Mouse (Mus musculus) kidney, postnatal 0 days (tissue): ENCODE measurements at regions not wholly inside any gene's neighbourhood (a gene's known extent, or its start where the extent isn't known, plus 50 kb on each side); places are given as distances from the start of the nearest gene placed in this dataset.

Source experiments
- ATAC-seq: fragments of 200-750 bp; cut with Nextera tagmentation; replicated peaks from 2 replicates; pipeline ENCODE4 v1.8.0; 2017; ENCODE audit warnings: low read depth, moderate number of reproducible peaks, moderate TSS enrichment, moderate library complexity; ENCODE audit not compliant: low FRiP score
- DNase-seq: peaks from one replicate; pipeline ENCODE4 v3.0.0-alpha.2; 2016; ENCODE audit warnings: low spot score
- H3K27ac ChIP-seq: fragments of 300-500 bp; sonication (generic); 2 replicates; pipeline ENCODE4 v1.5.1; 2014; ENCODE audit warnings: mild to moderate bottlenecking
- H3K27me3 ChIP-seq: fragments of 300-500 bp; sonication (generic); 2 replicates; pipeline ENCODE4 v1.6.1; 2014; ENCODE audit warnings: low read length, mixed read lengths; ENCODE audit not compliant: insufficient read depth
- H3K36me3 ChIP-seq: fragments of 300-500 bp; sonication (generic); 2 replicates; pipeline ENCODE4 v1.6.1; 2014; ENCODE audit warnings: low read length, mixed read lengths; ENCODE audit not compliant: insufficient read depth
- H3K4me1 ChIP-seq: fragments of 300-500 bp; sonication (generic); replicated peaks from 2 replicates; pipeline ENCODE4 v1.6.1; 2014; ENCODE audit warnings: antibody characterized with exemption, low read length, mixed read lengths; ENCODE audit not compliant: insufficient read depth
- H3K4me2 ChIP-seq: fragments of 300-500 bp; sonication (generic); 2 replicates; pipeline ENCODE4 v1.6.1; 2014; ENCODE audit warnings: mild to moderate bottlenecking, low read length, moderate library complexity, mixed read lengths
- H3K4me3 ChIP-seq: fragments of 300-500 bp; sonication (generic); replicated peaks from 2 replicates; pipeline ENCODE4 v1.5.1; 2014; ENCODE audit warnings: low read depth, low read length
- H3K9ac ChIP-seq: fragments of 300-500 bp; sonication (generic); 2 replicates; pipeline ENCODE4 v1.6.1; 2014; ENCODE audit warnings: low read depth, low read length
- H3K9me3 ChIP-seq: fragments of 300-500 bp; sonication (generic); replicated peaks from 2 replicates; pipeline ENCODE4 v1.6.1; 2016; ENCODE audit warnings: low read length, inconsistent platforms, mixed read lengths
- CTCF ChIP-seq: IDR thresholded peaks from 2 replicates; pipeline ENCODE4 v1.5.1; 2016; ENCODE audit warnings: antibody characterized with exemption, low read depth, mild to moderate bottlenecking, moderate library complexity
- WGBS: fragments of 180-500 bp; shearing (Covaris S2); extraction: QIAGEN DNeasy Blood & Tissue Kit; methylation state at CpG from one replicate; pipeline ENCODE4 v1.1.7; 2014; 5-methylcytosine and 5-hydroxymethylcytosine counted together

- no peak for TF ChIP-seq CTCF
- no peaks in the 10 kb centered on the region for H3K9me3 ChIP-seq
- no peak for ATAC-seq
- no peaks in the 10 kb centered on the region for H3K4me1 ChIP-seq
- H3K27me3 ChIP-seq: no peaks in the 10 kb centered on the region
- DNase-seq: no peak
- no peaks in the 10 kb centered on the region for H3K36me3 ChIP-seq
- no peak overlapping the region for H3K4me2 ChIP-seq
- H3K9ac ChIP-seq: no peak overlapping the region
- H3K4me3 ChIP-seq: no peak overlapping the region
- H3K27ac ChIP-seq: no peak overlapping the region
- 90% methylated on average over 2 of the region's 2 CpGs for WGBS
These were observed 109.8 kb downstream of the Fam76b start for GRCm38 (mm10) chr9:13937301-13937700.

GRCm38 (mm10) chr9:13946519-13946918 is 119.0 kb downstream of the Fam76b start:
- WGBS: 56% methylated on average over 3 of the region's 3 CpGs
- Histone ChIP-seq H3K9me3 (no peaks in the 10 kb centered on the region), H3K36me3 (no peaks in the 10 kb centered on the region), H3K27me3 (no peaks in the 10 kb centered on the region), H3K4me2 (no peak overlapping the region), H3K4me1 (no peaks in the 10 kb centered on the region), H3K9ac (no peak overlapping the region), H3K4me3 (no peak overlapping the region), H3K27ac (no peak overlapping the region)
- TF ChIP-seq CTCF: no peak
- no peak for ATAC-seq
- no peak for DNase-seq

GRCm38 (mm10) chr9:13952157-13952556 is 124.6 kb downstream of the Fam76b start:
- Histone ChIP-seq H3K4me3 (no peak overlapping the region), H3K4me2 (no peak overlapping the region), H3K4me1 (no peaks in the 10 kb centered on the region), H3K27ac (no peak overlapping the region), H3K27me3 (no peaks in the 10 kb centered on the region), H3K36me3 (no peaks in the 10 kb centered on the region), H3K9me3 (no peaks in the 10 kb centered on the region), H3K9ac (no peak overlapping the region)
- no peak for TF ChIP-seq CTCF
- no peak for DNase-seq
- ATAC-seq: no peak

GRCm38 (mm10) chr9:13963140-13963763 is 135.7 kb downstream of the Fam76b start:
- H3K27me3 ChIP-seq: no peaks in the 10 kb centered on the region
- no peaks in the 10 kb centered on the region for H3K9me3 ChIP-seq
- WGBS: 73% methylated on average over 7 of the region's 7 CpGs
- no peak overlapping the region for H3K4me3 ChIP-seq
- no peaks in the 10 kb centered on the region for H3K36me3 ChIP-seq
- no peak overlapping the region for H3K4me2 ChIP-seq
- DNase-seq (no peak), ATAC-seq (no peak)
- no peak overlapping the region for H3K27ac ChIP-seq
- H3K4me1 ChIP-seq: no peaks in the 10 kb centered on the region
- TF ChIP-seq CTCF: no peak
- no peak overlapping the region for H3K9ac ChIP-seq

- Histone ChIP-seq H3K9ac (no peak overlapping the region), H3K27ac (no peak overlapping the region), H3K9me3 (no peaks in the 10 kb centered on the region), H3K27me3 (no peaks in the 10 kb centered on the region), H3K4me1 (no peaks in the 10 kb centered on the region), H3K36me3 (no peaks in the 10 kb centered on the region), H3K4me2 (no peak overlapping the region), H3K4me3 (no peak overlapping the region)
- no peak for ATAC-seq
- 77% methylated on average over 3 of the region's 3 CpGs for WGBS
- no peak for TF ChIP-seq CTCF
- no peak for DNase-seq
These were observed 136.3 kb downstream of the Fam76b start for GRCm38 (mm10) chr9:13963796-13964195.

GRCm38 (mm10) chr9:13964256-13964655 is 136.7 kb downstream of the Fam76b start:
- Histone ChIP-seq H3K36me3 (no peaks in the 10 kb centered on the region), H3K4me2 (no peak overlapping the region), H3K4me1 (no peaks in the 10 kb centered on the region), H3K27ac (no peak overlapping the region), H3K9me3 (no peaks in the 10 kb centered on the region), H3K27me3 (no peaks in the 10 kb centered on the region), H3K4me3 (no peak overlapping the region), H3K9ac (no peak overlapping the region)
- WGBS: 94% methylated on average over 4 of the region's 4 CpGs
- DNase-seq (no peak), ATAC-seq (no peak)
- no peak for TF ChIP-seq CTCF

GRCm38 (mm10) chr9:13966212-13966611 is 138.7 kb downstream of the Fam76b start:
- Histone ChIP-seq H3K4me1 (no peaks in the 10 kb centered on the region), H3K4me2 (no peak overlapping the region), H3K4me3 (no peak overlapping the region), H3K27ac (no peak overlapping the region), H3K9me3 (no peaks in the 10 kb centered on the region), H3K9ac (no peak overlapping the region), H3K27me3 (no peaks in the 10 kb centered on the region), H3K36me3 (no peaks in the 10 kb centered on the region)
- no peak for DNase-seq
- 81% methylated on average over 1 of the region's 1 CpGs for WGBS
- no peak for TF ChIP-seq CTCF
- ATAC-seq: no peak
